Mouse (Mus musculus) kidney, postnatal 10 days (tissue): ENCODE measurements at regions not wholly inside any gene's neighbourhood (a gene's known extent, or its start where the extent isn't known, plus 50 kb on each side); places are given as distances from the start of the nearest gene placed in this dataset.
"Not testable (repeated sequence)": the region's sequence is repeated elsewhere in the genome, so short reads cannot be mapped to it uniquely, and the experiment has no call there.

Experiments
- DNase-seq: peaks from one replicate; pipeline ENCODE4 v3.0.0; 2021; ENCODE audit warnings: mixed read lengths

- DNase-seq = peak; percentile 71
Observed at GRCm38 (mm10) chr10:37861001-37861400, 722.3 kb upstream of the Marcks start.

GRCm38 (mm10) chr10:37849291-37849846 is 710.6 kb upstream of the Marcks start:
- DNase-seq = no peak

- no peak for DNase-seq
Observed at GRCm38 (mm10) chr10:37842820-37843219, 704.1 kb upstream of the Marcks start.

- no peak for DNase-seq
Observed at GRCm38 (mm10) chr10:37841842-37842241, 703.1 kb upstream of the Marcks start.

- peak; percentile 37 for DNase-seq
Observed at GRCm38 (mm10) chr10:37837721-37838120, 699.0 kb upstream of the Marcks start.

- no peak for DNase-seq
Observed at GRCm38 (mm10) chr10:37813026-37813425, 674.3 kb upstream of the Marcks start.

- DNase-seq = peak; percentile 30
Observed at GRCm38 (mm10) chr10:37812405-37812851, 673.7 kb upstream of the Marcks start.

GRCm38 (mm10) chr10:37811789-37812188 is 673.1 kb upstream of the Marcks start:
- no peak for DNase-seq

- DNase-seq = no peak
Observed at GRCm38 (mm10) chr10:37803225-37803805, 664.6 kb upstream of the Marcks start.

GRCm38 (mm10) chr10:37799397-37799796 is 660.7 kb upstream of the Marcks start:
- DNase-seq = no peak

GRCm38 (mm10) chr10:37798285-37798684 is 659.6 kb upstream of the Marcks start:
- DNase-seq = no peak

- DNase-seq = no peak
Observed at GRCm38 (mm10) chr10:37797701-37798100, 659.0 kb upstream of the Marcks start.

GRCm38 (mm10) chr10:37792878-37793277 is 654.2 kb upstream of the Marcks start:
- no peak for DNase-seq

GRCm38 (mm10) chr10:37788049-37788448 is 649.3 kb upstream of the Marcks start:
- no peak for DNase-seq

- DNase-seq = no peak
Observed at GRCm38 (mm10) chr10:37779383-37780302, 640.9 kb upstream of the Marcks start.

GRCm38 (mm10) chr10:37760542-37761367 is 622.0 kb upstream of the Marcks start:
- no peak for DNase-seq

- DNase-seq = no peak
Observed at GRCm38 (mm10) chr10:37741581-37741980, 602.9 kb upstream of the Marcks start.

- DNase-seq = peak; percentile 72
Observed at GRCm38 (mm10) chr10:37739024-37739423, 600.3 kb upstream of the Marcks start.

GRCm38 (mm10) chr10:37725609-37726008 is 586.9 kb upstream of the Marcks start:
- no peak for DNase-seq

- not testable (repeated sequence) for DNase-seq
Observed at GRCm38 (mm10) chr10:37724994-37725393, 586.3 kb upstream of the Marcks start.

- DNase-seq = no peak
Observed at GRCm38 (mm10) chr10:37720748-37721147, 582.0 kb upstream of the Marcks start.

GRCm38 (mm10) chr10:37716946-37717345 is 578.2 kb upstream of the Marcks start:
- DNase-seq = no peak

- DNase-seq = no peak
Observed at GRCm38 (mm10) chr10:37711459-37711858, 572.7 kb upstream of the Marcks start.
